Mouse (Mus musculus) liver, embryonic 11.5 days (tissue): Measurements from ENCODE around the gene Olfr676. TPM values are rescaled to one million over a fixed set of nuclear protein-coding genes. Genes with fewer than 3 reads are reported as not detected.

ENCODE experiments used
- polyA plus RNA-seq: library from polyadenylated mRNA; unstranded; fragments of >200 nt; fragmentation: Nextera tagmentation; extraction: Ambion mirVana; gene quantifications from 2 replicates; pipeline ENCODE4 v1.2.1, GENCODE M21; 2014

Olfr676 gene
- polyA plus RNA-seq, 1 experiment from 2014 or later = not detected

Other genes with a start within 250 kb of the Olfr676 start
- gene Usp17lb, start 190.1 kb upstream of the Olfr676 start, polyA plus RNA-seq = not detected in 2 replicates
- gene Usp17la, start 175.7 kb upstream of the Olfr676 start, polyA plus RNA-seq = not detected in 2 replicates
- not detected in 2 replicates for gene Olfr665, start 154.7 kb upstream of the Olfr676 start, polyA plus RNA-seq
- gene Olfr666, start 136.7 kb upstream of the Olfr676 start, polyA plus RNA-seq = not detected in 2 replicates
- not detected in 2 replicates for gene Olfr667, start 111.2 kb upstream of the Olfr676 start, polyA plus RNA-seq
- not detected in 2 replicates for gene Olfr668, start 104.6 kb upstream of the Olfr676 start, polyA plus RNA-seq
- gene Olfr669, start 98.5 kb upstream of the Olfr676 start, polyA plus RNA-seq = not detected in 2 replicates
- gene Olfr670, start 70.1 kb upstream of the Olfr676 start, polyA plus RNA-seq = not detected in 2 replicates
- gene Olfr671, start 53.6 kb upstream of the Olfr676 start, polyA plus RNA-seq = not detected in 2 replicates
- not detected in 2 replicates for gene Olfr672, start 30.7 kb upstream of the Olfr676 start, polyA plus RNA-seq
- not detected in 2 replicates for gene Olfr675, start 4.2 kb upstream of the Olfr676 start, polyA plus RNA-seq
- gene Olfr677, start 18.7 kb downstream of the Olfr676 start, polyA plus RNA-seq = not detected in 2 replicates
- not detected in 2 replicates for gene Olfr678, start 31.8 kb downstream of the Olfr676 start, polyA plus RNA-seq
- gene Olfr679, start 48.5 kb downstream of the Olfr676 start, polyA plus RNA-seq = not detected in 2 replicates
- not detected in 2 replicates for gene Olfr680-ps1, start 60.1 kb downstream of the Olfr676 start, polyA plus RNA-seq
- gene Olfr681, start 84.1 kb downstream of the Olfr676 start, polyA plus RNA-seq = not detected in 2 replicates
- not detected in 2 replicates for gene Olfr683, start 114.3 kb downstream of the Olfr676 start, polyA plus RNA-seq
- gene Olfr684, start 131.0 kb downstream of the Olfr676 start, polyA plus RNA-seq = not detected in 2 replicates
- not detected in 2 replicates for gene Olfr685, start 153.3 kb downstream of the Olfr676 start, polyA plus RNA-seq
- gene Olfr686, start 174.8 kb downstream of the Olfr676 start, polyA plus RNA-seq = not detected in 2 replicates